Mouse (Mus musculus) embryonic fibroblast, embryonic 13.5 days (primary cell): Measurements from ENCODE around the gene Stk24.

ENCODE experiments used
- CTCF ChIP-seq: IDR thresholded peaks from 2 replicates; pipeline ENCODE4 v1.5.1; 2011; ENCODE audit warnings: mild to moderate bottlenecking, control low read depth, low read length, moderate library complexity, borderline replicate concordance; ENCODE audit not compliant: insufficient read depth
- POLR2A ChIP-seq: IDR thresholded peaks from 2 replicates; pipeline ENCODE4 v1.6.1; 2011; ENCODE audit warnings: low read depth, mild to moderate bottlenecking, control low read depth, low read length, moderate library complexity

GRCm38 (mm10) chr14:121408944-121409343, 29.1 kb upstream of the Stk24 start:
- TF ChIP-seq CTCF (no peak), POLR2A (no peak)
